Mouse (Mus musculus) MEL (cell line): ENCODE measurements at regions not wholly inside any gene's neighbourhood (a gene's known extent, or its start where the extent isn't known, plus 50 kb on each side); places are given as distances from the start of the nearest gene placed in this dataset.

Experiments
- CHD2 ChIP-seq: IDR thresholded peaks from 2 replicates; pipeline ENCODE4 v1.6.1; 2011; ENCODE audit warnings: low read length, improper control_type of control experiment
- CTCF ChIP-seq, 3 experiments: IDR thresholded peaks in 2 of 3; conservative IDR thresholded peaks in 1 of 3; 2 replicates each; pipeline ENCODE4 v1.5.1; 2011 to 2012; ENCODE audit warnings: low read length in 3 of 3, low read depth in 2 of 3, mild to moderate bottlenecking in 2 of 3, improper control_type of control experiment in 1 of 3, inconsistent platforms in 1 of 3, mixed read lengths in 1 of 3, moderate library complexity in 1 of 3; ENCODE audit not compliant: control insufficient read depth in 1 of 3, insufficient read depth in 1 of 3, poor library complexity in 1 of 3, severe bottlenecking in 1 of 3
- GATA1 ChIP-seq: IDR thresholded peaks from 2 replicates; pipeline ENCODE4 v1.6.1; 2011; ENCODE audit warnings: low read depth, low read length, improper control_type of control experiment
- MAZ ChIP-seq: IDR thresholded peaks from 2 replicates; pipeline ENCODE4 v1.6.1; 2012; ENCODE audit warnings: low read depth, mild to moderate bottlenecking, inconsistent platforms, low read length, improper control_type of control experiment
- MEF2A ChIP-seq: IDR thresholded peaks from 2 replicates; pipeline ENCODE4 v1.6.1; 2014; ENCODE audit warnings: low read depth, mild to moderate bottlenecking, inconsistent platforms, low read length, improper control_type of control experiment; ENCODE audit not compliant: poor library complexity, insufficient replicate concordance, severe bottlenecking; ENCODE audit errors: extremely low read depth
- POLR2A ChIP-seq, 2 experiments: IDR thresholded peaks; 2 replicates each; pipeline ENCODE4 v1.6.1; 2011 to 2012; ENCODE audit warnings: low read length in 2 of 2, mild to moderate bottlenecking in 2 of 2, control low read depth in 1 of 2, improper control_type of control experiment in 1 of 2, low read depth in 1 of 2, moderate library complexity in 1 of 2; ENCODE audit not compliant: control insufficient read depth in 1 of 2, insufficient read depth in 1 of 2, poor library complexity in 1 of 2
- TAL1 ChIP-seq: IDR thresholded peaks from 2 replicates; pipeline ENCODE4 v1.6.1; 2012; ENCODE audit warnings: mild to moderate bottlenecking, inconsistent platforms, low read length, moderate library complexity, mixed read lengths
- UBTF ChIP-seq: IDR thresholded peaks from 2 replicates; pipeline ENCODE4 v1.6.1; 2012; ENCODE audit warnings: low read depth, mild to moderate bottlenecking, inconsistent platforms, low read length, improper control_type of control experiment, moderate library complexity, borderline replicate concordance; ENCODE audit not compliant: insufficient read depth
- USF2 ChIP-seq, 2 experiments: IDR thresholded peaks; 2 replicates each; pipeline ENCODE4 v1.6.1; 2011 to 2012; ENCODE audit warnings: improper control_type of control experiment in 2 of 2, low read length in 2 of 2, borderline replicate concordance in 1 of 2, inconsistent platforms in 1 of 2, low read depth in 1 of 2, mild to moderate bottlenecking in 1 of 2; ENCODE audit not compliant: insufficient read depth in 1 of 2

GRCm38 (mm10) chr13:35380224-35381009, 279.2 kb upstream of the Cdyl start:
- TF ChIP-seq GATA1 (no peak), CHD2 (no peak), CTCF (IDR thresholded peaks at IDR 0.05 in 2 of 3, conservative IDR thresholded peaks at IDR 0.05 in 1 of 3; ENCODE audit: control insufficient read depth in 1 of 3, insufficient read depth in 1 of 3, low read depth in 2 of 3, low read length in 3 of 3, poor library complexity in 1 of 3, severe bottlenecking in 1 of 3) (no peak), USF2 (IDR thresholded peaks at IDR 0.05; ENCODE audit: borderline replicate concordance in 1 of 2, insufficient read depth in 1 of 2, low read depth in 1 of 2, low read length in 2 of 2) (no peak), TAL1 (no peak), MAZ (no peak), POLR2A (IDR thresholded peaks at IDR 0.05; ENCODE audit: control insufficient read depth in 1 of 2, insufficient read depth in 1 of 2, low read depth in 1 of 2, low read length in 2 of 2, poor library complexity in 1 of 2) (no peak), UBTF (no peak), MEF2A (no peak)
